Mouse (Mus musculus): ENCODE data around the gene Nts. TPM values are rescaled to one million over a fixed set of nuclear protein-coding genes. Genes with fewer than 3 reads are reported as not detected.
"Not testable (repeated sequence)": the region's sequence is repeated elsewhere in the genome, so short reads cannot be mapped to it uniquely, and the experiment has no call there.

Nts gene
- polyA plus RNA-seq, 1 experiment from 2014 or later, result 0.71 TPM

- H3K27me3 ChIP-seq (replicated peaks); H3K4me1 ChIP-seq; H3K9ac ChIP-seq; H3K9me3 ChIP-seq; H3K4me3 ChIP-seq; H3K27ac ChIP-seq; H3K4me2 ChIP-seq (replicated peaks); H3K36me3 ChIP-seq: not testable (repeated sequence)
- WGBS, result 3% methylated on average over 7 of the region's 7 CpGs
- peak; percentile 81 for ATAC-seq (ENCODE audit: low FRiP score, low read depth)
These were observed 55.2 kb downstream of the Nts start for GRCm38 (mm10) chr10:102435048-102435447.

Other genes starting within 250 kb of the Nts start
- gene Rassf9, start 21.7 kb upstream of the Nts start, polyA plus RNA-seq (2016; fragmentation: Nextera tagmentation; extraction: Ambion mirVana), result 1.3 and 1.5 TPM in 2 replicates